Mouse (Mus musculus) intestine, embryonic 14.5 days (tissue): Measurements from ENCODE around the gene Rpa1. TPM values are rescaled to one million over a fixed set of nuclear protein-coding genes. Genes with fewer than 3 reads are reported as not detected.

Source experiments
- ATAC-seq: fragments of 200-750 bp; cut with Nextera tagmentation; replicated peaks from 2 replicates; pipeline ENCODE4 v1.8.0; 2017; ENCODE audit warnings: low read depth, moderate number of reproducible peaks, moderate TSS enrichment, moderate library complexity; ENCODE audit not compliant: low FRiP score, low TSS enrichment
- DNase-seq: peaks from one replicate; pipeline ENCODE4 v3.0.0-alpha.2; 2018; ENCODE audit warnings: low spot score
- H3K27ac ChIP-seq: fragments of 300-500 bp; sonication (generic); 2 replicates; pipeline ENCODE4 v1.5.1; 2014; ENCODE audit warnings: low read depth, mild to moderate bottlenecking, control low read depth
- H3K27me3 ChIP-seq: fragments of 300-500 bp; sonication (generic); replicated peaks from 2 replicates; pipeline ENCODE4 v1.6.1; 2014; ENCODE audit warnings: low read length, control low read depth; ENCODE audit not compliant: control insufficient read depth, insufficient read depth
- H3K36me3 ChIP-seq: fragments of 300-500 bp; sonication (generic); 2 replicates; pipeline ENCODE4 v1.6.1; 2014; ENCODE audit warnings: low read length, control low read depth; ENCODE audit not compliant: control insufficient read depth, insufficient read depth
- H3K4me1 ChIP-seq: fragments of 300-500 bp; sonication (generic); replicated peaks from 2 replicates; pipeline ENCODE4 v1.6.1; 2014; ENCODE audit warnings: low read length, control low read depth, mixed read lengths; ENCODE audit not compliant: control insufficient read depth, insufficient read depth
- H3K4me2 ChIP-seq: fragments of 300-500 bp; sonication (generic); 2 replicates; pipeline ENCODE4 v1.6.1; 2014; ENCODE audit warnings: low read length
- H3K4me3 ChIP-seq: fragments of 300-500 bp; sonication (generic); 2 replicates; pipeline ENCODE4 v1.5.1; 2014; ENCODE audit warnings: low read depth, low read length, control low read depth, mixed read lengths
- H3K9ac ChIP-seq: fragments of 300-500 bp; sonication (generic); 2 replicates; pipeline ENCODE4 v1.6.1; 2014; ENCODE audit warnings: mild to moderate bottlenecking, low read length
- H3K9me3 ChIP-seq: fragments of 300-500 bp; sonication (generic); 2 replicates; pipeline ENCODE4 v1.6.1; 2016; ENCODE audit warnings: low read length, control low read depth; ENCODE audit not compliant: control insufficient read depth
- WGBS: fragments of 180-500 bp; shearing (Covaris S2); extraction: QIAGEN DNeasy Blood & Tissue Kit; methylation state at CpG from one replicate; pipeline ENCODE4 v1.1.7; 2014; 5-methylcytosine and 5-hydroxymethylcytosine counted together
- polyA plus RNA-seq: library from polyadenylated mRNA; unstranded; fragments of >200 nt; fragmentation: Nextera tagmentation; extraction: Ambion mirVana; gene quantifications from 2 replicates; pipeline ENCODE4 v1.2.1, GENCODE M21; 2014

The Rpa1 gene
- polyA plus RNA-seq, 1 experiment from 2014 or later, result 103 TPM

- 86% methylated on average over 6 of the region's 6 CpGs for WGBS
- Histone ChIP-seq H3K27me3 (no peaks in the 10 kb centered on the region), H3K27ac (no peak overlapping the region), H3K4me2 (no peak overlapping the region), H3K9me3 (no peaks in the 10 kb centered on the region), H3K4me3 (no peak overlapping the region), H3K4me1 (no peaks in the 10 kb centered on the region), H3K36me3 (peaks cover 96% of the 10 kb centered on the region), H3K9ac (no peak overlapping the region)
- DNase-seq (no peak), ATAC-seq (no peak)
Measured at GRCm38 (mm10) chr11:75311751-75312150, 36.4 kb downstream of the Rpa1 start.

- Histone ChIP-seq H3K27ac (no peak overlapping the region), H3K36me3 (peaks cover 97% of the 10 kb centered on the region), H3K9ac (no peak overlapping the region), H3K4me1 (no peaks in the 10 kb centered on the region), H3K4me2 (no peak overlapping the region), H3K4me3 (no peak overlapping the region), H3K27me3 (no peaks in the 10 kb centered on the region), H3K9me3 (no peaks in the 10 kb centered on the region)
- WGBS, result 84% methylated on average over 8 of the region's 8 CpGs
- ATAC-seq (no peak), DNase-seq (no peak)
Measured at GRCm38 (mm10) chr11:75310813-75311212, 37.3 kb downstream of the Rpa1 start.

- Histone ChIP-seq H3K4me1 (no peaks in the 10 kb centered on the region), H3K4me3 (no peak overlapping the region), H3K36me3 (peaks cover 88% of the 10 kb centered on the region), H3K27ac (no peak overlapping the region), H3K27me3 (no peaks in the 10 kb centered on the region), H3K4me2 (no peak overlapping the region), H3K9me3 (no peaks in the 10 kb centered on the region), H3K9ac (no peak overlapping the region)
- no peak for DNase-seq
- ATAC-seq, result no peak
- whole genome bisulfite sequencing, result 86% methylated on average over 4 of the region's 4 CpGs
Measured at GRCm38 (mm10) chr11:75308650-75309049, 39.5 kb downstream of the Rpa1 start.

- no peak for DNase-seq
- no peaks in the 10 kb centered on the region for H3K9me3 ChIP-seq
- 76% methylated on average over 9 of the region's 9 CpGs for WGBS
Measured at GRCm38 (mm10) chr11:75304797-75305196, 43.3 kb downstream of the Rpa1 start.

GRCm38 (mm10) chr11:75300954-75301353 lies 47.2 kb downstream of the Rpa1 start:
- Histone ChIP-seq H3K4me3 (no peak overlapping the region), H3K4me1 (peaks cover 4% of the 10 kb centered on the region; the same call in 1 of the 2 replicates), H3K9ac (no peak overlapping the region), H3K27ac (no peak overlapping the region), H3K27me3 (no peaks in the 10 kb centered on the region), H3K36me3 (peaks cover 55% of the 10 kb centered on the region), H3K4me2 (no peak overlapping the region), H3K9me3 (no peaks in the 10 kb centered on the region)
- ATAC-seq, result no peak
- 88% methylated on average over 9 of the region's 9 CpGs for WGBS
- no peak for DNase-seq

More at GRCm38 (mm10) chr11:75304797-75305196, 43.3 kb downstream of the Rpa1 start:
- no peak overlapping the region for H3K27ac ChIP-seq
- H3K9ac ChIP-seq, result no peak overlapping the region
- peaks cover 86% of the 10 kb centered on the region for H3K36me3 ChIP-seq
- H3K4me3 ChIP-seq, result no peak overlapping the region
- no peak overlapping the region for H3K4me2 ChIP-seq
- H3K4me1 ChIP-seq, result no peaks in the 10 kb centered on the region
- H3K27me3 ChIP-seq, result no peaks in the 10 kb centered on the region
- ATAC-seq, result no peak

GRCm38 (mm10) chr11:75299786-75300185 lies 48.3 kb downstream of the Rpa1 start:
- Histone ChIP-seq H3K27me3 (no peaks in the 10 kb centered on the region), H3K9ac (no peak overlapping the region), H3K4me1 (peaks cover 5% of the 10 kb centered on the region; the same call in 1 of the 2 replicates), H3K4me3 (no peak overlapping the region), H3K4me2 (no peak overlapping the region), H3K9me3 (no peaks in the 10 kb centered on the region), H3K27ac (no peak overlapping the region), H3K36me3 (peaks cover 43% of the 10 kb centered on the region)
- no peak for DNase-seq
- ATAC-seq, result no peak
- 87% methylated on average over 10 of the region's 10 CpGs for WGBS

GRCm38 (mm10) chr11:75298491-75298890 lies 49.6 kb downstream of the Rpa1 start:
- WGBS, result 55% methylated on average over 11 of the region's 11 CpGs
- peaks cover 15% of the 10 kb centered on the region for H3K4me1 ChIP-seq
- no peak for DNase-seq
- no peak overlapping the region for H3K4me2 ChIP-seq
- H3K9ac ChIP-seq, result no peak overlapping the region
- ATAC-seq, result no peak
- peaks cover 39% of the 10 kb centered on the region for H3K36me3 ChIP-seq
- H3K27ac ChIP-seq, result no peak overlapping the region
- no peaks in the 10 kb centered on the region for H3K27me3 ChIP-seq
- H3K9me3 ChIP-seq, result no peaks in the 10 kb centered on the region
- H3K4me3 ChIP-seq, result no peak overlapping the region

GRCm38 (mm10) chr11:75297631-75298030 lies 50.5 kb downstream of the Rpa1 start:
- Histone ChIP-seq H3K9ac (no peak overlapping the region), H3K9me3 (no peaks in the 10 kb centered on the region), H3K27ac (no peak overlapping the region), H3K27me3 (0 out of 2 replicates have a peak, but pooled peaks cover 7% of the 10 kb centered on the region), H3K36me3 (peaks cover 31% of the 10 kb centered on the region), H3K4me2 (no peak overlapping the region), H3K4me3 (no peak overlapping the region), H3K4me1 (peaks cover 15% of the 10 kb centered on the region)
- WGBS, result 69% methylated on average over 9 of the region's 9 CpGs
- DNase-seq (no peak), ATAC-seq (no peak)

- ATAC-seq (no peak), DNase-seq (no peak)
- Histone ChIP-seq H3K4me3 (no peak overlapping the region), H3K27ac (no peak overlapping the region), H3K4me1 (peaks cover 15% of the 10 kb centered on the region), H3K36me3 (peaks cover 21% of the 10 kb centered on the region), H3K9ac (no peak overlapping the region), H3K4me2 (no peak overlapping the region), H3K27me3 (0 out of 2 replicates have a peak, but pooled peaks cover 12% of the 10 kb centered on the region), H3K9me3 (no peaks in the 10 kb centered on the region)
- 63% methylated on average over 9 of the region's 9 CpGs for WGBS
Measured at GRCm38 (mm10) chr11:75296406-75297005, 51.6 kb downstream of the Rpa1 start.
